Mouse (Mus musculus): ENCODE results near the gene Tial1. TPM values are rescaled to one million over a fixed set of nuclear protein-coding genes. Genes with fewer than 3 reads are reported as not detected.
A peak's percentile ranks its signal among the peaks of the same experiment; 100 is the strongest.

Gene Tial1
- polyA plus RNA-seq, 1 experiment from 2014 or later = 22.4 TPM

DNA sequence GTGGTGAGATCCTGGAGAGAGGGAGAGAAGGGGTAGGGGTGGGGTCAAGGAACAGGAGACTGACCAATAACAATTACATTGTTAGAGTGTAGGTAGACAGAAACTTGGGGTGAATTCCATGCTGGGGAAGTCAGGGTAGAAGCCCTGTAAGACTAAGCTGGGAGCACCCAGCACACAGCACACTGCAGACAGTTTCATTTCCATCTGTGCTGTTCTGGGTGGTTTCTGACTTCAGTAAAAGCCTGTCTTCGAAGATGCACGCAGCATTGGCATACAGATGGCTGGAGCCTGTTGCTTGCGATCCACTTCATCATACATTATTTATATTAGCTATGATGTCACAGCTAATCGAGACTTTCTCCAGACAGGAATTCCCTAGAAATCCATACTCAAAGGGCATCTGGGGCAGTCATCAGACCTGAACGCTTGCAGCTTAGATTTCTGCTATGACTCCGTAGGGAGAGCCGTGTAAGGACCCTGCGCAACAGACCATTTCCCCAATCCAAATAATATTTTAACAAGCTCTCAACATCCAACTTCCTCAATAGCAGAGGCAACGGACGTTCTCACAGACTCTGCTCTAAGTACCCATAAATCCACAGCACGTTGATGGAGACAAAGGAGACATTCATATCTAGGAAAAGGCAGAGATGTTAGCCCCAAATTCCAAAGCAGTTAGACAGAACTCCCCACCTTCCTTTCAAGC is 50.7 kb downstream of the Tial1 start:
- Histone ChIP-seq H3K9me3 (0 out of 2 replicates have a peak, but pooled peaks cover 3% of the 10 kb centered on the region), H3K27me3 (ENCODE audit: insufficient read depth, poor library complexity, severe bottlenecking) (peaks cover 22% of the 10 kb centered on the region), H3K4me1 (replicated peaks) (no peaks in the 10 kb centered on the region), H3K36me3 (no peaks in the 10 kb centered on the region), H3K27ac (no peak overlapping the region), H3K4me3 (no peak overlapping the region)
- DNase-seq (ENCODE audit: low spot score) = no peak
- WGBS = 81% methylated on average over 11 of the region's 11 CpGs

- Histone ChIP-seq H3K4me3 (no peak overlapping the region), H3K27ac (no peak overlapping the region), H3K36me3 (no peaks in the 10 kb centered on the region), H3K9me3 (0 out of 2 replicates have a peak, but pooled peaks cover 3% of the 10 kb centered on the region), H3K27me3 (ENCODE audit: insufficient read depth, poor library complexity, severe bottlenecking) (no peaks in the 10 kb centered on the region), H3K4me1 (replicated peaks) (no peaks in the 10 kb centered on the region)
- no peak for DNase-seq (ENCODE audit: low spot score)
- WGBS = 95% methylated on average over 5 of the region's 5 CpGs
Observed at GRCm38 (mm10) chr7:128408265-128408664, 53.3 kb downstream of the Tial1 start.

DNA sequence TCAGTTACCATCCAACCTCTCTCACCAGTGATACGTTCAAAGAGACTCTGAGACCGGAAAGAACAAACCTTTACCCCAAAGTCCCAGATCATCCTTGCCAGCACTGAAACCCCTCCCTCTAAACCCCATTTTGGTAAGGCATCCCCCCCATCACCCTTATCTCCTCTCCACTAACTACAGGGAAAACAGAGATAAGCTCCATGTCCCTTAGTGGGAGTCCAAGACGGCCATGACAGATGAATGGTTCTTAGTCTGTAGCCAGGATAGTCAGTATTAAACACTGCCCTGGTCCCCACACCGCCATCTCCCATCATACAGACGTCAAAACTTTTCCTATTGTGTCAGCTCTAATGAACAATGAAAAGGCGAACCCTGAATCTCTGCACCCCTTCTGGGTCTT is 57.5 kb downstream of the Tial1 start:
- H3K9me3 ChIP-seq = 0 out of 2 replicates have a peak, but pooled peaks cover 3% of the 10 kb centered on the region
- no peaks in the 10 kb centered on the region for H3K4me1 ChIP-seq (replicated peaks)
- H3K27ac ChIP-seq = no peak overlapping the region
- DNase-seq (ENCODE audit: low spot score) = no peak
- H3K4me3 ChIP-seq = no peak overlapping the region
- H3K27me3 ChIP-seq (ENCODE audit: insufficient read depth, poor library complexity, severe bottlenecking) = no peaks in the 10 kb centered on the region
- H3K36me3 ChIP-seq = no peaks in the 10 kb centered on the region
- WGBS = 88% methylated on average over 6 of the region's 6 CpGs

DNA sequence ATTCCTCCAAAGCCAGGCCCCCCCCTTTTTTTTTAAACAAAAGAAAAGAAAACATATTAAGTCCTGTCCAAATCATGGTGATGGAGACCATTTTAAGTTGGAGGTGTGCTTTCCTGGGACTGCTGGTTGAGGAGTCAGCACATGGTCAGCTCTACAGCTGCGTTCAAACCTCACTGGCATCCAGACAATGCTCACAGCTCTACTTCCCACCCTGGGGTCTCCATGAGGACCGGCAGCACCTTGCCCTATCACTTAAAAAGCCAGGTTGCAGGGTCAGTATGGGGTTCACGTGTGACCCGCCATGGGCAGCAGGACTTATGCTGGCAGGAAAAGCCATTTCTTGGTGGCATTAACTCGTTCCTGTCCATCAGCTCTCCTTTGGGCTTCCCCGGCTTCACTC is 57.9 kb downstream of the Tial1 start:
- no peaks in the 10 kb centered on the region for H3K36me3 ChIP-seq
- H3K27ac ChIP-seq = no peak overlapping the region
- no peak overlapping the region for H3K4me3 ChIP-seq
- H3K27me3 ChIP-seq (ENCODE audit: insufficient read depth, poor library complexity, severe bottlenecking) = no peaks in the 10 kb centered on the region
- 88% methylated on average over 6 of the region's 6 CpGs for WGBS
- 0 out of 2 replicates have a peak, but pooled peaks cover 3% of the 10 kb centered on the region for H3K9me3 ChIP-seq
- no peak for DNase-seq (ENCODE audit: low spot score)
- no peaks in the 10 kb centered on the region for H3K4me1 ChIP-seq (replicated peaks)

GRCm38 (mm10) chr7:128403128-128403527 is 58.4 kb downstream of the Tial1 start:
- H3K4me1 ChIP-seq (replicated peaks) = no peaks in the 10 kb centered on the region
- no peaks in the 10 kb centered on the region for H3K27me3 ChIP-seq (ENCODE audit: insufficient read depth, poor library complexity, severe bottlenecking)
- no peak overlapping the region for H3K4me3 ChIP-seq
- no peaks in the 10 kb centered on the region for H3K9me3 ChIP-seq
- WGBS = 87% methylated on average over 10 of the region's 10 CpGs
- no peaks in the 10 kb centered on the region for H3K36me3 ChIP-seq
- H3K27ac ChIP-seq = no peak overlapping the region
- no peak for DNase-seq (ENCODE audit: low spot score)

DNA sequence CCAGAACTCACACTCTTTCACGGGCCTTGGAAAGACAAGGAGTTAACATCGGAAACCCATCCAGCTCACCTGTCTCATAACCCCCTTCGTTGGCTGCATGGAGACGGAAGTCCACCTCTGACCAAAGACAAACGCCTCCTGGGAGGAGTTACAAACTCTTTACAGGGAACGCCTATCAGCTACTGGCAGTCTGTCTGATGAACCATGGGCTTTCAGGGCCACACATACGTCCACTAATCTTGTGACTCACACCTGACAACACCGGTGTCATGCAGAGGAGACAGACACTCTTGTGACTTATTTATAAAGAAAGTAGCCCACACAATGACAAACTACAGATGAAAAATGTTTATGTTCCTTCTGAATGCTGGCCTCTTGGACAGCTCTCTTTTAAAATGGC is 58.9 kb downstream of the Tial1 start:
- Histone ChIP-seq H3K27me3 (ENCODE audit: insufficient read depth, poor library complexity, severe bottlenecking) (no peaks in the 10 kb centered on the region), H3K36me3 (no peaks in the 10 kb centered on the region), H3K9me3 (no peaks in the 10 kb centered on the region), H3K27ac (no peak overlapping the region), H3K4me3 (no peak overlapping the region), H3K4me1 (replicated peaks) (no peaks in the 10 kb centered on the region)
- DNase-seq (ENCODE audit: low spot score) = no peak
- WGBS = 92% methylated on average over 8 of the region's 8 CpGs

DNA sequence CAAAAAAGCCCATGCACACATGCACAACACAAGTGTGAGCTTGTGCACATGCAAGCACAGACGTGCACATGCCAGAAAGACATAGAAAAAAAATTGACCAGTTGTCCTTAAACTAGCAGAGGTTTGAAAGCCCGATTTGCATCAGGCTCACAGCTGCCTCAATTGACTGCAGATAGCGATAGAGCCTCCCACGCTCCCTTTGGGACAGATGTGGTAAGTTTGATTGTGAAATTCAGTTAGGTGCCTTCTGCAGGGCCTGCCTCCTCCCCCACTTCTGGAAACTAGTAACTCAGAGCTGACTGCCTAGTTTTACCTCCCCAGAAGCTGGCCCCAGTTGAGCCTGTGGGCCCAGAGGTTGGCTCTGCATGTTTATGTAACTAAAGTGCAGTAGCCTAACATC is 62.9 kb downstream of the Tial1 start:
- H3K36me3 ChIP-seq = no peaks in the 10 kb centered on the region
- DNase-seq (ENCODE audit: low spot score) = no peak

GRCm38 (mm10) chr7:128397066-128397465 is 64.5 kb downstream of the Tial1 start:
- H3K36me3 ChIP-seq = no peaks in the 10 kb centered on the region
- H3K4me1 ChIP-seq (replicated peaks) = peaks cover 11% of the 10 kb centered on the region; the same call in 1 of the 2 replicates
- WGBS = 70% methylated on average over 2 of the region's 2 CpGs
- no peak overlapping the region for H3K27ac ChIP-seq
- no peak for DNase-seq (ENCODE audit: low spot score)
- H3K9me3 ChIP-seq = no peaks in the 10 kb centered on the region
- no peak overlapping the region for H3K4me3 ChIP-seq
- no peaks in the 10 kb centered on the region for H3K27me3 ChIP-seq (ENCODE audit: insufficient read depth, poor library complexity, severe bottlenecking)

More for the DNA sequence above, 62.9 kb downstream of the Tial1 start:
- 88% methylated on average over 4 of the region's 4 CpGs for WGBS
- H3K27me3 ChIP-seq (ENCODE audit: insufficient read depth, poor library complexity, severe bottlenecking) = no peaks in the 10 kb centered on the region
- H3K4me1 ChIP-seq (replicated peaks) = no peaks in the 10 kb centered on the region; the same call in 1 of the 2 replicates
- no peaks in the 10 kb centered on the region for H3K9me3 ChIP-seq
- H3K27ac ChIP-seq = no peak overlapping the region
- H3K4me3 ChIP-seq = no peak overlapping the region

GRCm38 (mm10) chr7:128393756-128394155 is 67.8 kb downstream of the Tial1 start:
- H3K4me3 ChIP-seq = no peak overlapping the region
- DNase-seq (ENCODE audit: low spot score) = no peak
- H3K27ac ChIP-seq = no peak overlapping the region
- H3K4me1 ChIP-seq (replicated peaks) = peaks cover 33% of the 10 kb centered on the region
- no peaks in the 10 kb centered on the region for H3K36me3 ChIP-seq
- H3K27me3 ChIP-seq (ENCODE audit: insufficient read depth, poor library complexity, severe bottlenecking) = no peaks in the 10 kb centered on the region
- H3K9me3 ChIP-seq = no peaks in the 10 kb centered on the region
- 68% methylated on average over 4 of the region's 4 CpGs for WGBS

DNA sequence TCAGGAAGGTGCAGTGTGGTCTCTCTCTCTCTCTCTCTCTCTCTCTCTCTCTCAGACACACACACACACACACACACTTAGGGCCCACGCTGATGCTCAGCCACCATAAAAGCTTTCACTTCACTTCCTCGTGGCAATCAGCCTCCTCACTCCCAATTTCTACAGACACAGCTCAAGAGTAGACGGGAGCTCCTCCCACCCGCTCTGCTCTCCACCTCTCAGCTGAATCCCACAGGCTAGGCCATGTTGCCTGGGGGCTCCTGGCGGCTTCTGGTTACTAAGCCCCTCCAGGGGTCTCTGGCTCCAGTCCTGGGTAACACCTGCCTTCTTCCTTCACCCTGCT is 68.6 kb downstream of the Tial1 start:
- DNase-seq (ENCODE audit: low spot score) = no peak
- no peak overlapping the region for H3K4me3 ChIP-seq
- H3K36me3 ChIP-seq = no peaks in the 10 kb centered on the region
- H3K27me3 ChIP-seq (ENCODE audit: insufficient read depth, poor library complexity, severe bottlenecking) = no peaks in the 10 kb centered on the region
- H3K27ac ChIP-seq = peak overlapping the region; percentile 53; the same call in 1 of the 2 replicates
- H3K4me1 ChIP-seq (replicated peaks) = peaks cover 37% of the 10 kb centered on the region
- 54% methylated on average over 5 of the region's 5 CpGs for WGBS
- H3K9me3 ChIP-seq = no peaks in the 10 kb centered on the region

DNA sequence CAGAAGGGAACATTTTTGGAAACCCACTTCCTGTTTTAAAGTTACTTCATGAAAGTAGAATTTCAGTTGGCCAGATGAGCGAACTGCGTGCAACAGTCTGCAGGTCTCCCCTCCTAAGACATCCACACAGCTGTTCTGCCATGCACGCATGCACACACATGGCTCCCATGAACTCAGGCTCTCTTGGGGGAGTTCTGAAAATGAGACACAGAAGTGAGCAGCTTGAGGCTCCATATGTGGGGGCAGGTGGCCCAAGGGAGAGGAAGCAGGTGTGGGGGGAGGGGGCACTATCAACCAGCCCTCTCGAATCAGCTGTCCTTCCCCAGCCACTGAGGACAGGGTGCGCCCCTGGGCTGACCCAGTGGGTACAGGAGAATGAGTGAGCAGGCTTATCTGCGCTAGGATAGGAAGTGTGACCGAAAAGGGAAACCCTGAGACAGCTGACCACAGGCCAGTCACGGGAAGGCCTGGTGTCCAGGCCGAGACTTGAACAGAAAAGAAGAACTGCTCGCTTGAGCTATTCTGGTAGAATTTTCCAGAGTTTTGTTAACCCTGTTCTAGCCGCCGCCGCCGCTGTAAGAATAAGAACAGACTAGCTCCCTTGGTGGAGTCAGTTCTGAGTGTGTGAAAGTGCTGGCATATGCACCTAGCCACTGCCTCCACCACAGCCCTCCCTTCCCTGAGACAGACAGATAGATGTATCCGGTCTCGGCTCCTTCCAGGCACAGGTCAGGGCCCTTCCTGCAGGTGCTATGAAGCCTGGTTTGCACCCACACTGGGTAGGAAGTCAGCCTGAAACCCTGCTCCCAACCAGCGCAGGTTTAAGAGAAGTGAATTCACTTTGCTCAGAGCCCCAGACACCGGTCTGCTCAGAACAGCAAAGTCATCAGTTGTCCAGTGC is 69.2 kb downstream of the Tial1 start:
- DNase-seq (ENCODE audit: low spot score) = no peak
- 84% methylated on average over 18 of the region's 18 CpGs for WGBS
- no peaks in the 10 kb centered on the region for H3K36me3 ChIP-seq

GRCm38 (mm10) chr7:128391267-128392057 is 70.1 kb downstream of the Tial1 start:
- peaks cover 37% of the 10 kb centered on the region for H3K4me1 ChIP-seq (replicated peaks)
- 50% methylated on average over 12 of the region's 12 CpGs for WGBS
- H3K27me3 ChIP-seq (ENCODE audit: insufficient read depth, poor library complexity, severe bottlenecking) = no peaks in the 10 kb centered on the region
- DNase-seq (ENCODE audit: low spot score) = no peak
- H3K36me3 ChIP-seq = no peaks in the 10 kb centered on the region
- H3K27ac ChIP-seq = peak overlapping the region; percentile 9
- no peak overlapping the region for H3K4me3 ChIP-seq
- H3K9me3 ChIP-seq = no peaks in the 10 kb centered on the region

More for the DNA sequence above, 69.2 kb downstream of the Tial1 start:
- peak overlapping the region; percentile 53; the same call in 1 of the 2 replicates for H3K27ac ChIP-seq
- H3K4me3 ChIP-seq = no peak overlapping the region
- no peaks in the 10 kb centered on the region for H3K9me3 ChIP-seq
- peaks cover 37% of the 10 kb centered on the region for H3K4me1 ChIP-seq (replicated peaks)
- H3K27me3 ChIP-seq (ENCODE audit: insufficient read depth, poor library complexity, severe bottlenecking) = no peaks in the 10 kb centered on the region
